Mouse (Mus musculus) lung, postnatal 0 days (tissue): ENCODE data around the gene Col17a1. TPM values are rescaled to one million over a fixed set of nuclear protein-coding genes. Genes with fewer than 3 reads are reported as not detected.

Source experiments
- ATAC-seq: fragments of 200-750 bp; cut with Nextera tagmentation; 2 replicates; pipeline ENCODE4 v1.8.0; 2017; ENCODE audit warnings: moderate library complexity
- DNase-seq: peaks from one replicate; pipeline ENCODE4 v3.0.0-alpha.2; 2016; ENCODE audit warnings: low spot score
- H3K27ac ChIP-seq: fragments of 300-500 bp; sonication (generic); 2 replicates; pipeline ENCODE4 v1.5.1; 2014; ENCODE audit warnings: antibody characterized with exemption, mild to moderate bottlenecking, low read length, mixed read lengths
- H3K27me3 ChIP-seq: fragments of 300-500 bp; sonication (generic); replicated peaks from 2 replicates; pipeline ENCODE4 v1.6.1; 2014; ENCODE audit warnings: low read length, mixed read lengths; ENCODE audit not compliant: insufficient read depth
- H3K36me3 ChIP-seq: fragments of 300-500 bp; sonication (generic); 2 replicates; pipeline ENCODE4 v1.6.1; 2014; ENCODE audit warnings: low read length, mixed read lengths; ENCODE audit not compliant: insufficient read depth
- H3K4me1 ChIP-seq: fragments of 300-500 bp; sonication (generic); 2 replicates; pipeline ENCODE4 v1.6.1; 2014; ENCODE audit warnings: antibody characterized with exemption, low read depth, low read length, mixed read lengths; ENCODE audit not compliant: insufficient read depth
- H3K4me2 ChIP-seq: fragments of 300-500 bp; sonication (generic); replicated peaks from 2 replicates; pipeline ENCODE4 v1.6.1; 2014; ENCODE audit warnings: low read depth, mild to moderate bottlenecking, low read length, moderate library complexity, mixed read lengths
- H3K4me3 ChIP-seq: fragments of 300-500 bp; sonication (generic); 2 replicates; pipeline ENCODE4 v1.5.1; 2014; ENCODE audit warnings: low read depth, low read length
- H3K9ac ChIP-seq: fragments of 300-500 bp; sonication (generic); replicated peaks from 2 replicates; pipeline ENCODE4 v1.6.1; 2014; ENCODE audit warnings: low read depth, mild to moderate bottlenecking
- H3K9me3 ChIP-seq: fragments of 300-500 bp; sonication (generic); 2 replicates; pipeline ENCODE4 v1.6.1; 2016; ENCODE audit warnings: low read length, mixed read lengths
- CTCF ChIP-seq: IDR thresholded peaks from 2 replicates; pipeline ENCODE4 v1.5.1; 2016; ENCODE audit warnings: antibody characterized with exemption, mild to moderate bottlenecking
- EP300 ChIP-seq: IDR thresholded peaks from 2 replicates; pipeline ENCODE4 v1.6.1; 2016; ENCODE audit warnings: antibody characterized with exemption, mild to moderate bottlenecking, control low read depth
- WGBS: fragments of 180-500 bp; shearing (Covaris S2); extraction: QIAGEN DNeasy Blood & Tissue Kit; methylation state at CpG from one replicate; pipeline ENCODE4 v1.1.7; 2014; 5-methylcytosine and 5-hydroxymethylcytosine counted together
- polyA plus RNA-seq: library from polyadenylated mRNA; unstranded; fragments of >200 nt; fragmentation: Nextera tagmentation; extraction: Ambion mirVana; gene quantifications from 2 replicates; pipeline ENCODE4 v1.2.1, GENCODE M21; 2015

The Col17a1 gene
- polyA plus RNA-seq, 1 experiment from 2014 or later: 2.5 TPM

DNA sequence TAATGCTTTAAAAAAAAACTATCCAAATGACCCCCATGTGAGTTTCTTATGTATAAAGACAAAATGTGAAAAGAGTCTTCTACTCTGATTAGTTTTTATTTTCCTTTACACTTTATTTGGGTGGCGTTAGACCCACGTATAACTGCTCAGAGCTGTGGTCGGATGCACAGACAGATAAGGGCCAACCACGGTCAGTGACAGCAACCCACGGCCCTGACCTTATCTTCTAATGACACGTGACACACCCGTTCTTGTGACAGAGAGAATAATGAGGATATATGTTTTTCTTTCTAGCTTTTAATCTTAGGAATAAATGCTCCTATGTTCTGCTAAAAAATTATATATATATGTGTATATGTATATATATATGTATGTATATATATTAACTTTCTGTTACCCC, 2.3 kb downstream of the Col17a1 start:
- H3K9ac ChIP-seq: no peak overlapping the region
- H3K4me1 ChIP-seq: no peaks in the 10 kb centered on the region
- H3K36me3 ChIP-seq: no peaks in the 10 kb centered on the region
- ATAC-seq (no peak), DNase-seq (no peak)
- H3K9me3 ChIP-seq: no peaks in the 10 kb centered on the region
- H3K4me3 ChIP-seq: no peak overlapping the region
- no peak overlapping the region for H3K27ac ChIP-seq
- H3K27me3 ChIP-seq: no peaks in the 10 kb centered on the region
- WGBS: 71% methylated on average over 7 of the region's 7 CpGs
- H3K4me2 ChIP-seq: no peak overlapping the region
- TF ChIP-seq EP300: no peak
- no peak for TF ChIP-seq CTCF

- Histone ChIP-seq H3K27ac (no peak overlapping the region), H3K4me2 (no peak overlapping the region), H3K4me3 (no peak overlapping the region), H3K36me3 (no peaks in the 10 kb centered on the region), H3K27me3 (no peaks in the 10 kb centered on the region), H3K9ac (no peak overlapping the region), H3K9me3 (no peaks in the 10 kb centered on the region), H3K4me1 (peaks cover 4% of the 10 kb centered on the region; the same call in 1 of the 2 replicates)
- ATAC-seq (no peak), DNase-seq (no peak)
- WGBS: 80% methylated on average over 12 of the region's 12 CpGs
- TF ChIP-seq CTCF: no peak
- TF ChIP-seq EP300: no peak
Measured at GRCm38 (mm10) chr19:47678675-47679074, 13.2 kb downstream of the Col17a1 start.

- peaks cover 4% of the 10 kb centered on the region; the same call in 1 of the 2 replicates for H3K4me1 ChIP-seq
- ATAC-seq: peak; percentile 12; the same call in 1 of the 2 replicates
- H3K4me2 ChIP-seq: no peak overlapping the region
- H3K27ac ChIP-seq: no peak overlapping the region
- H3K36me3 ChIP-seq: no peaks in the 10 kb centered on the region
- H3K4me3 ChIP-seq: no peak overlapping the region
- WGBS: 32% methylated on average over 8 of the region's 8 CpGs
- H3K27me3 ChIP-seq: no peaks in the 10 kb centered on the region
- H3K9me3 ChIP-seq: no peaks in the 10 kb centered on the region
- no peak overlapping the region for H3K9ac ChIP-seq
- peak; percentile 40 for DNase-seq
- TF ChIP-seq CTCF: peak; percentile 79
- TF ChIP-seq EP300: no peak
Measured at GRCm38 (mm10) chr19:47674419-47674818, 17.5 kb downstream of the Col17a1 start.

DNA sequence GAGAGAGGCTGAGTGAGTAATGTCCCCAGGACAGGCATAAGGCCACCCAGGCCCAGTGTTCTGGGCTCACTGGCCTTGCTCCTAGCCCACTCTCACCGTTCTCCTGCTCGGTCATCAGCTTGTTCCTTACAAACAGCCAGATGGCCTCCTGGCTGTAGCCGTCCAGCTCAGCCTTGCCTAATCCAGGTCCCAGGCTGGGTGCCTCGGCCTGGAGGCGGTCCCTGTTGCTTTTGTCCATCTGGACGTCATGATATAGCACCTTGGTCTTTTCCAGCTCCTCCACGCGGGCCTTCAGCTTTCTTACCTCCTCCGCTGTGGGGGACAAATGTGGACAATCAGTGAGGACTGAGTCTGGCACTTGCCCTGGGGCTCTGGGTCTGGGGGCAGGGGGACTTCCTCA, 23.5 kb downstream of the Col17a1 start:
- peak; percentile 40 for DNase-seq
- Histone ChIP-seq H3K27ac (0 out of 2 replicates have a peak overlapping the region, but pooled peaks have one; percentile 0), H3K4me1 (no peaks in the 10 kb centered on the region), H3K36me3 (no peaks in the 10 kb centered on the region), H3K4me2 (no peak overlapping the region), H3K27me3 (no peaks in the 10 kb centered on the region), H3K9me3 (no peaks in the 10 kb centered on the region), H3K4me3 (no peak overlapping the region), H3K9ac (no peak overlapping the region)
- 52% methylated on average over 9 of the region's 9 CpGs for WGBS
- ATAC-seq: peak; percentile 66
- TF ChIP-seq CTCF (no peak), EP300 (no peak)

- no peak overlapping the region for H3K9ac ChIP-seq
- no peaks in the 10 kb centered on the region for H3K27me3 ChIP-seq
- no peak overlapping the region for H3K4me3 ChIP-seq
- WGBS: 60% methylated on average over 8 of the region's 8 CpGs
- H3K4me2 ChIP-seq: no peak overlapping the region
- no peaks in the 10 kb centered on the region for H3K36me3 ChIP-seq
- no peak overlapping the region for H3K27ac ChIP-seq
- ATAC-seq (peak; percentile 36; the same call in 1 of the 2 replicates), DNase-seq (no peak)
- TF ChIP-seq CTCF (no peak), EP300 (no peak)
- H3K4me1 ChIP-seq: no peaks in the 10 kb centered on the region
- H3K9me3 ChIP-seq: no peaks in the 10 kb centered on the region
Measured at GRCm38 (mm10) chr19:47667601-47668000, 24.3 kb downstream of the Col17a1 start.

DNA sequence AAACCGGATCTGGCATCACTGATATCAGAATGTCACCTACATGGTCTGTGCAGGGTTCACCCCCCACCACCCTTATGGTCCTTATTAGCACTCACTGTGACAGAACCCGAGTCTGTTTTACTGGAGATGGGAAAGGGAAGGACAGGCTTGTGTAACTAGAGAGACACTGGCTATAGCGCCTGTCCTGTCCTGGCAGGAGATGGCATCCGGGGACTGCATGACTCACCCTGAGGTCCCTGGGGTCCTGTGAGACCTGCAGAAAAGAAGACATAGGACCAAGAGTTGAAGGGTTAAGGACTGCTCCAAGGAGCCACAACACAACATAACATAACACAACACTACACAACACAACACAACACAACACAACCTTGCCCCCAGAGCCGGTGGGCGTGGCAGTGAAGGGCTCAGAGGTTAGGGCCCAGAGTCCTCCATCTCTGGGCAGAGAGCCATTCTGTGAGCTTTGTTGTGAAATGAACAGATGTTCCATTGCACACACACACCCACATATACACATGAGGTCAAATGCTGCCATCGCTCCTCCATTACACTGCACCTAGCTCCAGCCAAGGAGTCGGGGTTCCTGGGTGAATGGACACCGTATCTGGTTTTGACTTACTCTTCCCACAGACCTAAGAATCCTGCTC, 32.0 kb downstream of the Col17a1 start:
- Histone ChIP-seq H3K36me3 (no peaks in the 10 kb centered on the region), H3K9me3 (no peaks in the 10 kb centered on the region), H3K4me2 (no peak overlapping the region), H3K4me3 (no peak overlapping the region), H3K9ac (no peak overlapping the region), H3K27me3 (no peaks in the 10 kb centered on the region), H3K27ac (no peak overlapping the region), H3K4me1 (peaks cover 4% of the 10 kb centered on the region; the same call in 1 of the 2 replicates)
- 60% methylated on average over 9 of the region's 9 CpGs for WGBS
- ATAC-seq: peak; percentile 76
- peak; percentile 73 for DNase-seq
- TF ChIP-seq EP300 (no peak), CTCF (no peak)
